ENCODE assay signal across 8 mouse cellular contexts in the genomic region with DNA sequence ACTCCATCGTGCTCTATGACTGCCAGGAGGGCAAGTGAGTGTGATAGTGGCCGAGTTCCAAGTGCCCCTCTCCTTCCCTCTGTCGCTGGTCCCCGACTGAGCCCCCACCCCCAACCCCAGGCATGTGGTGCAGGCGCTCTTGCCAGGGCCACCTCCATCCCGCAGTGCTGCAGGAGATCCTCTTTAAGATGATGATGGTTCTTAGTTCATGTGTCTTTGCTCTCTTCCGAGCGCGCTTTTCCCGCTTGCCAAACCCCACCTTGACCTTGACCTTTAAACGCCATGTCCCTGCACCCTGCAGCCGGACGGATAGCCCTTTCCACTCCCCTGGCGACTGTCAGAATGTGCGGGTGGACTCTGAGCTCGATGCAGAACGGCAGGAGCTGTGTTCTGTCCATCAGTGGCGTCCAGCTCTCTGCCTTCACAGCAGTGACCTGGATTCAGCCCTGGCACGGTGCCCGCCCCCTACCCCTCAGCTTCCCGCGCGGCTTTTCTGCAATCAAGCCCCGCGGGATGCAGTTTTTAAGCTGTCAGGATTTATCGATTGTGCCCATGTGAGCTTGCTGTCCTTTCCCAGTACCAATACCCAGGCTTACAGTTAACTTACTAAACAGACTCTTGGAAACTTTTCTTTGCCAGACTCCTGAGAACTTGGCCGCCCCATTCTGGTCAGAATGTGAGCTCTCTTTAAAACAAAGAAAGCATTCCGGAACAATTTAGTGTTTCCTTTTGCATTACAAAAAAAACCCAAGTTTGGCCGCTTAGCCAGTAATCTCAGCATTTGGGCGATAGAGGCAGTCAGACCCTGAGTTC. TPM values are rescaled to one million over a fixed set of nuclear protein-coding genes. Genes with fewer than 3 reads are reported as not detected.
DNase-seq lines count a peak whose midpoint lies in the region; ATAC-seq lines count a peak whose summit lies in the region.

No protein-coding gene starts in this region.

- DNase-seq in NIH3T3 (ENCODE audit: low read depth), result peak; percentile 74
- DNase-seq in cerebellum, adult 9-11 months, result peak; percentile 89
- DNase-seq in heart, postnatal 4 days, result peak; percentile 79
- peak; percentile 38 for DNase-seq in layer of hippocampus, adult 9-11 months
- DNase-seq in ovary, postnatal 10 days (ENCODE audit: low spot score), result peak; percentile 63
- peak; percentile 46 to 47 for DNase-seq in thymus, postnatal 36 days

- peak overlapping the region; percentile 94 for H3K27ac ChIP-seq in lung, embryonic 16.5 days (ENCODE audit: low read length)

- H3K4me2 ChIP-seq in lung, embryonic 16.5 days (ENCODE audit: low read depth, low read length), result peak overlapping the region; percentile 67

- H3K4me1 ChIP-seq in lung, embryonic 16.5 days (replicated peaks; ENCODE audit: control insufficient read depth, insufficient read depth, low read length), result peaks cover 26% of the 10 kb centered on the region

- H3K9me3 ChIP-seq in lung, embryonic 16.5 days (ENCODE audit: control insufficient read depth, low read length), result no peaks in the 10 kb centered on the region

- H3K9ac ChIP-seq in lung, embryonic 16.5 days (ENCODE audit: low read length), result peak overlapping the region; percentile 92

- H3K4me3 ChIP-seq in lung, embryonic 16.5 days (ENCODE audit: low read length), result peak overlapping the region; percentile 78

- WGBS in lung, embryonic 16.5 days, result under 1% methylated on average over 29 of the region's 30 CpGs

- ATAC-seq in frontal cortex, adult (ENCODE audit: low TSS enrichment), result peak; percentile 5; the same call in 1 of the 2 replicates
- peak; percentile 66 for ATAC-seq in lung, embryonic 16.5 days (ENCODE audit: low read depth)

- H3K27me3 ChIP-seq in lung, embryonic 16.5 days (ENCODE audit: control insufficient read depth, insufficient read depth, low read depth, low read length), result no peaks in the 10 kb centered on the region

- H3K36me3 ChIP-seq in lung, embryonic 16.5 days (ENCODE audit: control insufficient read depth, insufficient read depth, low read length), result peaks cover 3% of the 10 kb centered on the region

RNA-seq across cellular contexts. Expression of gene Wdr82, which starts 0.8 kb away (rescaled TPM):
- 10 to 100 TPM; 90.0 to 98.5 TPM for total RNA-seq in heart, postnatal 4 days (2021)
- 16.3 and 17.5 TPM in 2 replicates for polyA plus RNA-seq in lung, embryonic 16.5 days (2015; fragmentation: Nextera tagmentation; extraction: Ambion mirVana)

RNA-seq across cellular contexts. Expression of gene Glyctk, which starts 13.6 kb away (rescaled TPM):
- 1 to 10 TPM; 2.3 to 3.5 TPM for total RNA-seq in heart, postnatal 4 days (2021)
- polyA plus RNA-seq in lung, embryonic 16.5 days (2015; fragmentation: Nextera tagmentation; extraction: Ambion mirVana), result 1.4 and 1.9 TPM in 2 replicates

RNA-seq across cellular contexts. Expression of gene Ppm1m, which starts 28.0 kb away (rescaled TPM):
- 10 to 100 TPM; 14.0 to 14.8 TPM for total RNA-seq in heart, postnatal 4 days (2021)
- polyA plus RNA-seq in lung, embryonic 16.5 days (2015; fragmentation: Nextera tagmentation; extraction: Ambion mirVana), result 53.1 and 56.7 TPM in 2 replicates

RNA-seq across cellular contexts. Expression of gene Twf2, which starts 31.4 kb away (rescaled TPM):
- total RNA-seq in heart, postnatal 4 days (2021), result 10 to 100 TPM; 62.1 to 63.6 TPM
- polyA plus RNA-seq in lung, embryonic 16.5 days (2015; fragmentation: Nextera tagmentation; extraction: Ambion mirVana), result 69.8 and 69.9 TPM in 2 replicates

RNA-seq across cellular contexts. Expression of gene Tlr9, which starts 50.8 kb away (rescaled TPM):
- under 1 TPM; 0.43 TPM for total RNA-seq in heart, postnatal 4 days (2021)
- 0.11 TPM in 1 of 2 replicates, not detected in the other for polyA plus RNA-seq in lung, embryonic 16.5 days (2015; fragmentation: Nextera tagmentation; extraction: Ambion mirVana)

Comparison
In these comparisons a context has a peak if more than half of its experiments do, and no peak if none do; other contexts are left out.
1. Peak in every context shown above with its lines: DNase-seq, ATAC-seq, H3K4me3 ChIP-seq and H3K27ac ChIP-seq.
2. DNase-seq: peak in every context shown above with its lines; median percentile 89 in cerebellum, adult 9-11 months; 79 in heart, postnatal 4 days; 74 in NIH3T3; 63 in ovary, postnatal 10 days; 46 in thymus, postnatal 36 days; 38 in layer of hippocampus, adult 9-11 months.